Mouse (Mus musculus): ENCODE data around the gene Slc35g2. TPM values are rescaled to one million over a fixed set of nuclear protein-coding genes. Genes with fewer than 3 reads are reported as not detected.

Slc35g2 gene
- polyA plus RNA-seq, 1 experiment from 2014 or later = 7.4 TPM

DNA sequence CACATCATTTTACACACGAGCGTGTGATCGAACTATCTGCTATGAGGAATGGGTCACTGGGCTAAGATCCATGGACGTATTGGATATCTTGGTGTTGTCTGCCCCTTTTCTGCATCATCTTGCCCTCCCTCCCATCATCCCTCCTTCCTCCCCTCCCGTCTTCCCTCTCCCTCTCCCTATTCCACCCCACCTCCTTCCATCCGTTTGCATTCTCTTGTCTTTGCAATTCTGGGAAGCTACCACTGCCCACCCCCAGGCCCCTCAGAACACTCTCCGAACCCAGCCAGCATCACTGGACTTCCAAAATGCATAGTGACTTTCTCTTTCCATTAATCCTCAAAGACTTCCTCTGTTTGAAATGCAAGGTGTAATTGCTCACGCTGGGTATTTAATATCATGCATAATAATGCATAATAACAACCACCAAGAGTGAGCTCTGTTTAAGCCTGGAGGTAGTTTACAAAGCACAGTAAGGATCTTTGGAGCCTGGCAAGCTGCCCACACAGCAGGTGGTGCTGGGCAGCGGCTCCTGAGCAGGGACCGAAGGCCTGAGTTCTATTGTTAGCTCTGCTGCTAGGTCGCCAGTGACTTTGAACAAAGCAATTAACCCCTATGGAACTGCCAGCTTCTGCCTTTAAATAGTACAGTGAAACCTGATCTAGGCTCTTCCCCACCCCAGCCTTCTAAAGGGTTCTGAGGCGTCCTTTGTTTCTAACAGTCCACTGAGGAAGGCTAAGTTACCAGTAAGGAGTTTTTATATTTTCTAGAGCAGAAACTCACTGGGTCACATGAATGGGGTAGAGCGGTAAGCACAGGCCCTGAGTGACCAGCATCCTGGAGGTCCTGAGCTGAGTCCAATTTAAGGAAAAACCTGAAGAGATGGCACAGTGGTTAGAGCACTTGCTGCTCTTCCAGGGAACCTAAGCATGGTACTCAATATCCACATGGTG is 10.9 kb upstream of the Slc35g2 start:
- peak; percentile 42 for DNase-seq (ENCODE audit: low spot score)
- no peaks in the 10 kb centered on the region for H3K9me3 ChIP-seq
- H3K36me3 ChIP-seq = no peaks in the 10 kb centered on the region
- peaks cover 37% of the 10 kb centered on the region for H3K4me1 ChIP-seq (replicated peaks)
- 31% methylated on average over 13 of the region's 13 CpGs for WGBS
- peak overlapping the region; percentile 69 for H3K27ac ChIP-seq
- H3K4me3 ChIP-seq = no peak overlapping the region; the same call in 1 of the 2 replicates
- H3K27me3 ChIP-seq (ENCODE audit: insufficient read depth, poor library complexity, severe bottlenecking) = no peaks in the 10 kb centered on the region

DNA sequence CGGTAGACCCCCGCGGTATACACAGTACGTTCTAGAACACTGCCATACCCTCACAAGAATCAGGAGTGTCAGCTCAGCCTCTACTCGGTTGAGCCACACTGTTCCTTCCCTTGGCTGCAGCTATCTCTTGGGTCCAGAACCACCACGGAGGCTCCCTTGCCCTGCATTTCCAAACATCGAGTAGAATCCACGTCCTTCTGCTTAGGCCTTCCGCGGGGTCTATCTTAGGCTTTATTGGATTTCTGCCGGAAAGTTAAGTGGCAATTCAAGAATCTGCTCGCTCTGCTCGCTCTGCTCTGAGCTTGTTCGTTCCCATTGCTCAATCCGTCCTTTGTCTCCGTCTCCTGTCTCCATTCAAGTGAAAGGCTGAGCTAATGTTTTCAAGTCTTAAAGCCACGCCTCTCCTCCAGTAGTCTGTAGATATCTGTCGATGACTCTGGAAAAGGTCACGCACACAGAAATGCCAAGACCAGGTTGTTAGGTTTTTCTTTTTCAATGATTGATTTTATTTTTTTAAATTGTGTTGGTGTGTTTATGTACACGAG is 9.4 kb upstream of the Slc35g2 start:
- WGBS = 59% methylated on average over 20 of the region's 20 CpGs
- DNase-seq (ENCODE audit: low spot score) = peak; percentile 2
- H3K36me3 ChIP-seq = no peaks in the 10 kb centered on the region
- H3K4me1 ChIP-seq (replicated peaks) = peaks cover 37% of the 10 kb centered on the region
- H3K9me3 ChIP-seq = no peaks in the 10 kb centered on the region
- no peak overlapping the region for H3K4me3 ChIP-seq
- no peaks in the 10 kb centered on the region for H3K27me3 ChIP-seq (ENCODE audit: insufficient read depth, poor library complexity, severe bottlenecking)
- peak overlapping the region; percentile 60; the same call in 1 of the 2 replicates for H3K27ac ChIP-seq

DNA sequence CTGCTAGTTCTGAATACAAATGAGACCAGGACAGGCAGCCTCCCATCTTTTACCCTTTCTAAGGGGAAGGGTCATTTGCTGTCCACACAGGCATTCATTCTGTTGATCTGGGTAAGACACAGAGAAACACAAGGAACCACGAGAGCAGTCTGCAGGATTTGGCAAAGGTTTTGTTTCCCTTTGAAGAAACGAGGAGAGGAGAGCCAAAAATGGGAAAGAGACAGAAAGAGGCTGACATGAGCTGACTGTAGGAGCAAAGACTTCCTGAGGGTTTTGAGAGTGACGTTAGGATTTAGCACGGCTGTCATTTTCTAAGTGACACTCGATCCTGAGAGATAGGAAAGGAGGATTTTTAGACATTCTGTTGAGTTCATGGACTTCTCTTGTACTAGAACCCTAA is 3.1 kb upstream of the Slc35g2 start:
- Histone ChIP-seq H3K36me3 (no peaks in the 10 kb centered on the region), H3K27ac (no peak overlapping the region), H3K4me1 (replicated peaks) (peaks cover 20% of the 10 kb centered on the region; the same call in 1 of the 2 replicates), H3K9me3 (no peaks in the 10 kb centered on the region), H3K4me3 (no peak overlapping the region), H3K27me3 (ENCODE audit: insufficient read depth, poor library complexity, severe bottlenecking) (0 out of 2 replicates have a peak, but pooled peaks cover 7% of the 10 kb centered on the region)
- WGBS = 63% methylated on average over 5 of the region's 5 CpGs
- no peak for DNase-seq (ENCODE audit: low spot score)

DNA sequence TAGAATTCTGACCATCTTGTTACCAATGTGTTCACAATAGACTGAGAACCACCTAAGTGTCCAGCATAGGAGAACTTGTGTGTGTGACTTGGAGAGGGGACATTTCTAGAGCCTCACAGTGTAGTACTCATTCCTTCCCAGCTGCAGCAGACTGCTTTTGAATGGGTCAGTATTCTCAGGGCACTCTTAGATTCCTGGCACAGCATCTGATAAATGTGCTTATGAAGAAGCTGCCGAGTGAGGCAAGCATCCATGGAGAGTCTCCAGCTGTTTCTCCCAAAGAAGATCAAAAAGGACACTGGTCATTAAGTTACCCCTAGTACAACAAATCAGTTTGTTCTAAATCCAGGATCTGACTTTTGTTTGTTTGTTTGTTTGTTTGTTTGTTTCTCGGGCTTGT is 2.4 kb upstream of the Slc35g2 start:
- DNase-seq (ENCODE audit: low spot score) = no peak
- WGBS = 74% methylated on average over 2 of the region's 2 CpGs
- Histone ChIP-seq H3K9me3 (no peaks in the 10 kb centered on the region), H3K4me1 (replicated peaks) (peaks cover 16% of the 10 kb centered on the region; the same call in 1 of the 2 replicates), H3K36me3 (no peaks in the 10 kb centered on the region), H3K4me3 (no peak overlapping the region), H3K27me3 (ENCODE audit: insufficient read depth, poor library complexity, severe bottlenecking) (0 out of 2 replicates have a peak, but pooled peaks cover 7% of the 10 kb centered on the region), H3K27ac (no peak overlapping the region)

DNA sequence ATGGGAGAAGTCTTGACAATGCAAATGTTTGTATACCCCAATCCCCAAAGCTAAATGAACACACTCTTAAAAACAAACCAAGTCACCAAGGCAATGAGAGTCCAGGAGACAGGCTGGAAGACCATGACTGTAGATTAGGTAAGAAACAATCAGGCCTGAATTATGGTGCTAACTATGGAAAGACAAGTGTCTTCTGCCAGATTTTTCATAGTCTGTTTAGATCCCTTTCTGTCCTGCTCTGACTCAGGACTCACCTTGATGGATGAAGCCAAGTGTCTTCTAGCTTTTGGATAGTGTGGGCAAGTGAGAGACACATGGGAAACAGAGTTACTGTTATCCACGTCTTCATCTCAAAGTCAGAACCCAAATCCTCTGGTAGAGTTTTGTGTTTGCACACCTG is 621 bp upstream of the Slc35g2 start:
- 73% methylated on average over 1 of the region's 1 CpGs for WGBS
- H3K36me3 ChIP-seq = no peaks in the 10 kb centered on the region
- H3K9me3 ChIP-seq = no peaks in the 10 kb centered on the region
- H3K27me3 ChIP-seq (ENCODE audit: insufficient read depth, poor library complexity, severe bottlenecking) = 0 out of 2 replicates have a peak, but pooled peaks cover 7% of the 10 kb centered on the region
- no peak overlapping the region; the same call in 1 of the 2 replicates for H3K27ac ChIP-seq
- H3K4me3 ChIP-seq = peak overlapping the region; percentile 82
- H3K4me1 ChIP-seq (replicated peaks) = peaks cover 16% of the 10 kb centered on the region; the same call in 1 of the 2 replicates
- no peak for DNase-seq (ENCODE audit: low spot score)

DNA sequence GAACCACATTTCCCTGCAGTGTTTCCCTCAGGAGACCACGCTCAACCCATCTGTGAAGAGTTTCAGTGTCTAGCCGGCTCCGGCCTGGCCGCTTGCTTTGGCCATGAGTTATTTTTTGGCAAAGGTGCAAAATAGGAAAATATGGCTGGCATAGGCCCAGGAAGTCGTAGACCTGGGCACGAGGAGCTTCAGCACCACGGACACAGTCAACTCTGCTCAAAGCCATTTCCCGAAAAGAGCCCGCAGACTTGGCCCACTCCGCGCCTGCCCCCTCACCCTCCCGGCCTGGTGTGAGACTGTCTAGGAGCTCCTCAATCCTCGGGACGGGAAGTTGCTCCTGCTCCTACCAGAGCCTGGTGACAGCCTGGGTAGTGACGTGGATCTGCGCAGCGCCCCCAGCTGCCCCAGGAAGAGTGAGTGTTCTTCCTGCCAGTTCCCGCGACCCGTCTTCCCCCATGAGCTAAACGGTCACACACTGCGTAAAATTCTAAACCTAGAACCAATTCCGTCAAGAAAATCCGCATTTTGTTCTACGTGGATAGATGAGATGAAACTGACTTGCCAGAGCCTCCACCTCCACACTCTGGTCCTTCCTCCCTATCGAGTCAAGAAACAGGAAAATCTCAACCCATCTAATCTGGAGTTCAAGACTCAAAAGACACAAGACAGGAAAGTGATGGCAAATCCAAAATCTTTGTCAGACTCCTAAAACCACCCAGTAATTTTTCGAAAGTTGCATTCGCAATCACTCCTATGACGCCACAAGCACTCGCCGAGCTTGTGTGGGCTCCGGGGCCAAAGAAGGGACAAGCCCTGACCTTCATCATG is 878 bp downstream of the Slc35g2 start:
- Histone ChIP-seq H3K4me3 (peak overlapping the region; percentile 82), H3K9me3 (no peaks in the 10 kb centered on the region), H3K36me3 (no peaks in the 10 kb centered on the region), H3K27ac (peak overlapping the region; percentile 90), H3K4me1 (replicated peaks) (peaks cover 16% of the 10 kb centered on the region; the same call in 1 of the 2 replicates), H3K27me3 (ENCODE audit: insufficient read depth, poor library complexity, severe bottlenecking) (0 out of 2 replicates have a peak, but pooled peaks cover 7% of the 10 kb centered on the region)
- 10% methylated on average over 32 of the region's 32 CpGs for WGBS
- DNase-seq (ENCODE audit: low spot score) = peak; percentile 62

DNA sequence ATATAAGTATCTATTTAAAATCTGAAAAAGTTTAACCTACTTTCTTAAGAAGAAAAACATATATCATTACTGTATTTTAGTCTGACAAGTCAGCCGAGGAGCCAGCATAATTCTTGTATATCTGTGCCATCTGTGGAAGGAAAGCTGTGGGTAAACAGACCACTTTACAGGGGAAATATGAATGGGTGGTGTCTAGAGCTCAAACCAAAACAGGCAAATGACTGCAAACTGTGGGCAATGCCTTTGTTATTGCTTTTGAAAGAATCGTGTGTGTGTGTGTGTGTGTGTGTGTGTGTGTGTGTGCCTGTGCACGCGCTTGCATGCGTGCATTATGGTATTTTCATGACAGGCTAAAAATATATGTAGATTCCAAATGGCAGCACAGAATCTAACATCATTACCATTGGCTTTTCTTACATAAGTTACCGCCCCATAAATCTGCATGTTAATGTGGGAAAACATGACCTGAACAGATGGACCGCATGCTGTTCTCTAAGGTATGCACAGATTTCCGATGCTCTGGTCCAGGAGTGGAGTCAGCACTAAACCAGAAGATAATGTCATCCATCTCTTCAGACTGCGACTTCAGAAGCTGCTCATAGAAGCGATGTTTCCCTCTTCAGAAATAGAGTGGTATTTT is 10.5 kb downstream of the Slc35g2 start:
- Histone ChIP-seq H3K4me3 (no peak overlapping the region), H3K9me3 (no peaks in the 10 kb centered on the region), H3K4me1 (replicated peaks) (no peaks in the 10 kb centered on the region), H3K27me3 (ENCODE audit: insufficient read depth, poor library complexity, severe bottlenecking) (no peaks in the 10 kb centered on the region), H3K36me3 (no peaks in the 10 kb centered on the region), H3K27ac (no peak overlapping the region)
- WGBS = 92% methylated on average over 10 of the region's 10 CpGs
- DNase-seq (ENCODE audit: low spot score) = no peak

DNA sequence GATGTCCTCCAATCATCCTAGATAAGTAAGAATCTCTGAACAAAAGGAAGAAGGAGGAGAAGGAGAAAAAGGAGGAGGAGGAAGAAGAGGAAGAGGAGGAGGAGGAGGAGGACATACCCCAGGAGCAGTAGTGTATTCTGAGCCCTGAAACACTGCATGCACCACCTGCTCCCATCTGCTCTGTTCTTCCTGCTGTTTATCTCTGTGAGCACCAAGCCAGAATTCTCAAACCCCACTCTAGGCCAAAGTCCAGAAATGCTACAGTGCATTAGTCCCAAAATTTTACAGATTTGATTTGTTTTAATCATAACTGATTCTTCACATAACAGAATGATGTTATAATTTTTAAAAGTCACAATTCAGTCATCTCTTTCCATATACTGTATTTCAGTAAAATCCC is 11.9 kb downstream of the Slc35g2 start:
- Histone ChIP-seq H3K4me1 (replicated peaks) (no peaks in the 10 kb centered on the region), H3K9me3 (no peaks in the 10 kb centered on the region), H3K27ac (no peak overlapping the region), H3K27me3 (ENCODE audit: insufficient read depth, poor library complexity, severe bottlenecking) (no peaks in the 10 kb centered on the region), H3K36me3 (no peaks in the 10 kb centered on the region), H3K4me3 (no peak overlapping the region)
- DNase-seq (ENCODE audit: low spot score) = no peak

DNA sequence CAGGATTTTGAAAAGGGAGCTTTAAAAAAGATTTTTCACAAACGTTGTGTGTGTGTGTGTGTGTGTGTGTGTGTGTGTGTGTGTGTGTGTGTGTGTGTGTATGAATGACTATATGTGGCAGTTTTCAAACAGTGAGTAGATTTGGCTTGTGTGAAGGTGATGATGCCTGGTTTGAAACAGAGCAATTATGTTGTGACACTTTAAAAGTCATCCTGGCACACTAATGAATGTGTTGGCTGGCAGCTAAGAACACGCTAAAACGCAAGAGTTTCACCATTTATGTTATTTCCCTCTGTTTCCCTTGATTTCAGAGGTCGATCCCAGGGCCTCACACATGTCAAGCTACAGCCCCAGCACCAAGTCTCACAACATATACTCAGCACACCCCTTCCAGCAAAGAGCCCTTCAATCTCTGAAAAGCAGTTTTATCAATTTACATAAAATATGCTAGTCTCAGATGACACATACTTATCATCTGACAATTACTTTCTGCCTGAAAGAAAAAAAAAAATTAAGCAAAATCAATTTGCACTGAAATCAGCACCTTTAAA is 12.8 kb downstream of the Slc35g2 start:
- DNase-seq (ENCODE audit: low spot score) = no peak
- Histone ChIP-seq H3K36me3 (peaks cover 2% of the 10 kb centered on the region; the same call in 1 of the 2 replicates), H3K27ac (no peak overlapping the region), H3K4me3 (no peak overlapping the region), H3K4me1 (replicated peaks) (no peaks in the 10 kb centered on the region), H3K27me3 (ENCODE audit: insufficient read depth, poor library complexity, severe bottlenecking) (no peaks in the 10 kb centered on the region), H3K9me3 (no peaks in the 10 kb centered on the region)
- WGBS = 76% methylated on average over 4 of the region's 4 CpGs

DNA sequence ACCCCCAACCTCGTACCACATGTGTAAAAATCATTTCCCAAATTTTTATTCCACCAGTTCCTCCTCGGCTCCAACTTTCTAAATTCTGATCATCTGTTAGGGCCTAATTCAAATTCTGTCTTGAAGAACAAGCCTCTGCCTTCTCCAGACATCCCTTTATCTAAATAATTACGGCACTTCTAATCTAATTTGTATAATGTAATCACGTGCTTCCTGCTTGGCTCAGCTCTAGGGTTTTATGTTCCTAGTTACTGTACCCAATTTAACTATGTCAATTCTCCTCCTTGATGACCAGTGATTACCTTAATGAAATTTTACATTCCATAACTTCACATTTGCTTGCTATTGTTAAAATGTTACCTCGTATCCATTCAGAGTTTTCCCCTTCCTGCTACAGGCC is 15.2 kb downstream of the Slc35g2 start:
- Histone ChIP-seq H3K27ac (no peak overlapping the region), H3K4me3 (no peak overlapping the region), H3K36me3 (peaks cover 18% of the 10 kb centered on the region), H3K27me3 (ENCODE audit: insufficient read depth, poor library complexity, severe bottlenecking) (no peaks in the 10 kb centered on the region), H3K9me3 (0 out of 2 replicates have a peak, but pooled peaks cover 3% of the 10 kb centered on the region), H3K4me1 (replicated peaks) (no peaks in the 10 kb centered on the region)
- 86% methylated on average over 5 of the region's 5 CpGs for WGBS
- DNase-seq (ENCODE audit: low spot score) = no peak

DNA sequence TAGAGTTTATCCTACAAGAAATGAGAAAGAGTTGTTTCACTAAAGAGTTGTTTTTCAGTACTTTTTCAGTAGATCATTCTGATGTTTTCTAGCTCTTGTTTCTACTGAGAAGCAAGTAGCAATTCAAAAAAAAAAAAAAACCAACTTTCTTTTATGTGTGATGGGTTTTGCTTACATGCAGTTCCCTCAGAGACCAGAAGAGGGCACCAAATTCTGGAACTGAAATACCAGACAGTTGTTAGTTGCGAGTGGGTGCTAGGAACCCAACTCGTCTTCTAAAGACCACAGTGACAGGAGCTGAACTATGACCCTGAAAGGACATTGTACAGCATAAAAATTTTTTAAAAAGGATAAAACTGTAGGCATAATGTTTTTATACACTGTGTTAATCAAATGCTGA is 22.6 kb downstream of the Slc35g2 start:
- WGBS = 88% methylated on average over 2 of the region's 2 CpGs
- no peak overlapping the region for H3K4me3 ChIP-seq
- H3K36me3 ChIP-seq = peaks cover 33% of the 10 kb centered on the region
- H3K27ac ChIP-seq = no peak overlapping the region
- peaks cover 13% of the 10 kb centered on the region for H3K9me3 ChIP-seq
- no peaks in the 10 kb centered on the region for H3K27me3 ChIP-seq (ENCODE audit: insufficient read depth, poor library complexity, severe bottlenecking)
- no peak for DNase-seq (ENCODE audit: low spot score)
- peaks cover 25% of the 10 kb centered on the region for H3K4me1 ChIP-seq (replicated peaks)

DNA sequence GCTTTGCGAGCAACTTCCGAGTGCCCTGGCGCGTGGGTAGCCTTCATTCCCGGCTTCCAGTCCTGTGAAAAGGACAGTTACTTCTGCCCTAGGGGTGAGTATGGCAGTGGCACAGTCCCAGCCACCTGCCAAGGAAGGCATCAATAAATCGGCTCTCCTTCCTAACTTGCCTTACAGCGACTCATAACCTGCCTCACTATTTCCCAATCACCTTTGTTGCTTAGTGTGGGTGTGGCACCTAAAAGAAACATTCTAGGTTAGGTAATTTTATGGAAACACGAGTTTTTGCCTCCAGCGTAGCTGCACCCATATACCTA is 24.3 kb downstream of the Slc35g2 start:
- WGBS = 15% methylated on average over 9 of the region's 9 CpGs

More for the DNA sequence above, 24.3 kb downstream of the Slc35g2 start:
- H3K4me3 ChIP-seq = peak overlapping the region; percentile 95
- H3K9me3 ChIP-seq = peaks cover 13% of the 10 kb centered on the region
- H3K36me3 ChIP-seq = peaks cover 19% of the 10 kb centered on the region
- no peaks in the 10 kb centered on the region for H3K27me3 ChIP-seq (ENCODE audit: insufficient read depth, poor library complexity, severe bottlenecking)
- H3K4me1 ChIP-seq (replicated peaks) = peaks cover 25% of the 10 kb centered on the region
- H3K27ac ChIP-seq = peak overlapping the region; percentile 96
- no peak for DNase-seq (ENCODE audit: low spot score)

Measured in hindbrain, embryonic 10.5 days (tissue).